Mouse (Mus musculus) cerebellum, adult 11 months (tissue): ENCODE results near the gene Tmem169.

ENCODE experiments used
- DNase-seq: peaks from one replicate; pipeline ENCODE4 v3.0.0; 2022

The Tmem169 gene

DNA sequence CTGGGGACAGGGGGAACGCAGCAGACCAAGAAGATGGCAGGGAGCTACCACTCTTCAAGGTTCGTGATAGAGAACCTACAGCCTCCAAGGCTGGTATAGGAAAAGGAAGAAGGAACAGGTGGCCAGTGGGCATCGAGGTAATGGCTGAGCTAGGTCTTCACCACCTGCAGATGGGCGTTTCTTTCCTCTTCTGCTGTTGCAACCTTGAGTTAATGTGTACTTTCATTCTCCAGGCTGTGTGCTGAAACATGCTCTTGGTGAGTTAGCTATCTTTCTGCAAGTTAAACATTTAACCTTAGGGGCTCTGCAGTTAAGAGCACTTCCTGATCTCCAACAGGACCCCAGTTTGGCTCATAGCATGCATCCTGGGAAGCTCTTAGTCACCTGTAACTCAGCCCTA is 3.7 kb downstream of the Tmem169 start:
- no peak for DNase-seq

DNA sequence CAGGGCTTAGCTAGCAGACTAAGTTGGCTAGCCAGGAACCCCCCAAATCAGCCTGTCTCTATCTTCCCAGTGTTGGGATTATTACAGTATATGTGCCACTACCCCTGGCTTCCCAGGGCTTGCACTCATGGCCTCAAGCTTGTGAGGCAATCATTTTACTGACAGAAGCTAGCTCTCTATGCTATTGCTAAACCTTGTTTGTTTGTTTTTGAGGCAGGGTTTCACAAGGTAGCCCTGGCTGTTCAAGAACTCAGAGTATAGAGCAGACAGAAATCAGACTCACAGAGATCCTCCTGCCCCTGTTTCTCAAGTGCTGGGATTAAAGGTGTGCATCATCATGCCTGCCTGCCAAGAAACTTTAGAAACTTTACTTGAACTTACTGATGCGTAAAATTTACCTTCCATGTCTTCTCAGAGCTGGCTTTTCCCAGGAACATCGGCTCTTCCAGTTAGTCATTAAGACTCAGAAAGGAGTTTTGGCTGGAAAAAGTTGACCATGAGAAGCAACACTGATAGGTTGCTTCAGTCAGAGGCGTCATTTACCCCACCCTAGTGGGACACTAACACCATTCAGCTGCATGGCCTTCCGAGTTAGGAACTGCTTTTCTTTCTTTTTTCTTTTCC is 4.5 kb downstream of the Tmem169 start:
- DNase-seq = no peak

DNA sequence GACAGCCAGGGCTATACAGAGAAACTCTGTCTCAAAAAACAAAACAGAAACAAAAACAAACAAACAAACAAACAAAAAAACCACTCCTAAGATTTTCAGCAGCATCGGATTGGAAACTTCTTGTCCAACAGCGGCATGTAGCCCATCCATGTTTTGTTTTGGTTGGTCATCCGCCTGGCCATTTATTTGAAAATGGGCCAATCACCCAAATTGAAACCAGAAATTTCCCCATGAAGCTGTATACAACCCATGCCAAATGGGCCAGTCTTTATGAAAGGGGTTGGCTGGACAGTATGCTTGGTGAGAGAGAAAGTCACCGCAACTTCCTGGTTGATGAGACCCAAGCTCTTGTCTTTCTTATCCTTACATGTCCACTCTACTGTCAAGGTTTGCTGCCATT is 6.7 kb downstream of the Tmem169 start:
- no peak for DNase-seq

DNA sequence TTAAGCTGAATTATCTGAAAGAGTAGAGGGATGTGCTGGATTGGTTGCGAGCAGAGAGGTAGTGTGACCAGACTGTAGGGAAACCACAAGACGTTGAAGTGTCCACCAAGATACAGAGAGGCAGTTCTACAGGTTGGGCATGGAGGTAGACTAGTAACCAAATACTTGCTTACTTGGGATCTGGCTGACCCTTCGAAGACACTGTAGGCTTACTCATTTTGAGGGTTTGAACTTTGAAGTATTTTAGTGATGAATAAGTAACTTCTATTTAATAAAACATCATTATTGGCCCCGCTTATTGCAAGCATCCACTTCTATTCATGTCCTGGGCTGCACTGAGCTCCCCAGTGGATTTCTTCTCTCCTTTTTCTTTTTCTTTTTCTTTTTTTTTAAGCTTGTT is 7.3 kb downstream of the Tmem169 start:
- DNase-seq = no peak

DNA sequence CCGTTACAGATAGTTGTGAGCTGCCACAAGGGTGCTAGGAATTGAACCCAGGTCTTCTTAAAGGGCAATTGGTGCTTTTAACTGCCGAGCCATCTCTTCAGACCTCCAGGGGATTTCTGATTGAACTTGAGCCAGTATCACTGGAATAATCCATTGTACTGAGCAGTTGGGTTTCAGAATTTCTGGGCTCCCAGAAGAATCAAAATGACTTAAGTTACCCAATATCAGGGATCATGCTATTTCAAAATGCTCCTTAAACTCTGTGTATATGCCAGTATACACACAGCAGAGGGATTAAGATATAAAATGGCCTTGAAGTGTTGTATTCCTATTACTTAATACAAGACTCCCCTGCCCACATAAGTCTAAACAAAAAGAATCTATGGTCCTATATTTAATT is 7.8 kb downstream of the Tmem169 start:
- DNase-seq = no peak

DNA sequence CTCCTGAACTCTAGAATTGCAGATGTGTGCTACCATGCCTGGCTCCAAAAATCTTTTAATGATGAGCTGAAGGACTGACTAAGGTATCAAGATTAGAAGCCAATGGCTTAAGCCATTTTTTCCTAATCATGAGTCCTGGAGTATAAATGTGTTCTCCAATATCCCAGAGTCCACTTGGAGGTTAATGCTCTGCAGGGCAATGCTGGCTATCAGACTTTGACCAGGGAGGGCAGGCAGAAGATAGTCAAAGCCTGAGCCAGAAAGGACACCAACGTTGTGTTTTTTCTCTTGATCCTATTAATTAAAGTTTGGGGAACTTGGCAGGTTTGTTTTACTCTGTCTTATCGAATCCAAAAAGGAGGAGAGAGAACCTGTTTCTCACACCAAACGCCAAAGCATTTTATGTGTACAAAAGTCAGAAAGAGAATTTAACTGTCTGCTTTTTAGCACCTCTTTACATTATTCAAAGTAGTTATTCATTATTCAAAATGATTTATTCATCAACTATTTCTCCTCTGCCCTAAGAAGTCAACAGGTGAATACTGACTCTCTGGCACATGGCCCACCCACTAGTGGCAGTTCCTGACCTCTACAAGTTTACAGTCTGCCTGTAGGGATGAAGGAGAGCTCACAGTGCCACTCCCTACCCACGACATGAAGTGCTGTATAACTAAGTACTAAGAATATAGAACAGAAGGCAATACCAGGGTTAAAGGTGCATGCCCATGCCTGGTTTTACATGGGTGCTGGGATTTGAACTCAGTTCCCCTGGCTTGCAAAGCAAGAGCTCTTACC is 9.9 kb downstream of the Tmem169 start:
- no peak for DNase-seq

DNA sequence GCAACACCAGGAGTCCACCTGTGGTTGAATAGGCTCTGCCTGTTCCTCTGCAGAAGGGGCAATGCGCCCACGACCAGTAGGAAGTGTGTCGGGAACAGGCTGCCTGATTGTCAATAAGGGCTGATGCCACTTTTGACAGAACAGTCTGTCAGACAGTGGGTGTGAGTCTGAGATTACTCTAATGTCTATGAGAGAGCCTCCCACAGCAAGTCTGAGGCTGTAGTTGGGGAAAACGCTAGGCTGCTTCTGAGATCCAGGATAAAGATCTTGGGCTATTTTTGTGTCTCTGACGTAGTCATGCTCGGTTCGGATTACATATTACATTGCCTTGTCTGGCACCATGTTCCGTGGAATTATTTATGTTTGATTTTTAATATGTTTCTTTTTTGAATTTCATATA is 11.6 kb downstream of the Tmem169 start:
- DNase-seq = no peak

DNA sequence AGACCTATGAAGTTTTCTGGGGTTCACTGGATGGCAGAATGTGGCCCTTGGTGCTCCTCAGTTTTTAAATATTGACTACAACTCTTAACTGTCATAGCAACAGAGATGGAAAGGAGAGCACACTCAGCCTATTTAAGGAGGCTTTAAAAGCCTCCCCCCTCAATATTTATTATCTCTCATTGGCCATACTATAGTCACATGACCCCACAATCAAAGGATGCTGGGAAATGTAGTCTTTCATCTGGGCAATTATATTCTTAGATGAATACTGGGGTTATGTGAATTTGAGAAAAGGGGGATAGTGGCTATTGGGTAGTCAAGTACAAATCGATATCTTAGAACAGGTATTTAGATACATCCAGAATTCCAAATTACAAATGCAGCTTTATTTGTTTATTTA is 17.7 kb downstream of the Tmem169 start:
- DNase-seq = no peak

DNA sequence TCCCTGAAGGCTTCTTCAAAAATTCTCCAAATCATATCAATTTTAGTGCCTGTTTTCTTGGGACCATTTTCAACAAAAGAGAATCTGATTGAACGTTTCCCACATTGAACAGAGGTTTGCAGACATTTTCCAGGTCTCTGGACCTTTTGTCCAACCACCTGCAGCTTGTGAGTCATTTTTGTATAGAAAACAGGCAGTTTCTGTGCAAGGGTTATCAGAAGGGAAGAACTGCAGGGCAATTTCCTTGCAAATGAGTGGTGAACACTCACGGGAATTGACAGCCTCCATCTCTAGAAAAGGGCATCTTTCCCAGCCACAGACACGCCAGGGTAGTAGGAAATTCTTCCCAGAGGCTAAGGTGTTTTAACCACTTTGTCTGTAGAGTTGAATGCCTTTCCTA is 22.1 kb downstream of the Tmem169 start:
- no peak for DNase-seq

DNA sequence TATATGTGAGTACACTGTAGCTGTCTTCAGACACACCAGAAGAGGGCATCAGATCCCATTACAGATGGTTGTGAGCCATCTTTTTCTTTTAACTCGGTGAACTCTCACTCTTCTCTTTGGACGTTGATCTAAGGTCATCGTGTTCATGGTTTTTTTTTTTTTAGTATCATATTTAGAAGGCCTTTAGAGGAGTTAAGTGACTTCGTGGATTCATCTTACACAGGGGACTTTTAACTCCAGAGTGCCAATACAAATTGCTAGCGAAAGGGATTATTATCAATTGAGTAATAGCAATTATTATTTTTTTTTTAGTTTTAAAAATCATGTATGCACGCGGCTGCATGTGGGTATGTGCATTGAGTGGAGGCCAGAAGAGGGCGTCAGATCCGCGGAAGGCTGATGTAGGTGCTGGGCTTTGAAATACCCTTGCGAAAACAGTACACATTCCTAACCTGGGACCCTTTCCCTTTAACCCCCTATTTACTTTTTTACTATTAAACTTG is 22.6 kb downstream of the Tmem169 start:
- DNase-seq = peak; percentile 40

DNA sequence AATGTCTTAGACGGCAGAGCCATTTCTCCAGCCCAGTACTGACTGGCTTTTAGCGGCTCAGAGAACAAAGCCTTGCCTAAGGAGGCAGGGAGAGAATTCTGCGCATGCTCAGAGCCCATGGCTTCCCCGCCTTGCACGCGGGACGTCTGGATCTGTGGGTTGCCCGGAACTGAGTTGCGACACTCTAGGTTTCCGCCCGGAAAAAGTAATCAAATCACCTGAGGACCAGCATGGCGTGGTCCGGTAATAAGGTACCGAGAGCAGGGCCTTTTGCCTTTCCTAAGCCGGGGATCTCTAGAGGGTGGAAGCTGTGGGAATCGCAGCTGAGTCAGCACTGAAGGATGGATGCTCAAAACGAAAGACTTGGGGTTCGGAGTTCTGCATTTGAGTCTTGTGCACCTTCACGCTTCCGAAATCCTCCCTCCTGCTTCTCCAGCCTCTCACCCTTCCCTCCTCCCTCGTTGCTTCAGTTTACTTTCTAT is 23.2 kb downstream of the Tmem169 start, which contains the start of gene Xrcc5:
Gene Xrcc5 (plus strand): TSS at position 105 of the 482 bp plus-strand sequence.
- DNase-seq = peak; percentile 93

DNA sequence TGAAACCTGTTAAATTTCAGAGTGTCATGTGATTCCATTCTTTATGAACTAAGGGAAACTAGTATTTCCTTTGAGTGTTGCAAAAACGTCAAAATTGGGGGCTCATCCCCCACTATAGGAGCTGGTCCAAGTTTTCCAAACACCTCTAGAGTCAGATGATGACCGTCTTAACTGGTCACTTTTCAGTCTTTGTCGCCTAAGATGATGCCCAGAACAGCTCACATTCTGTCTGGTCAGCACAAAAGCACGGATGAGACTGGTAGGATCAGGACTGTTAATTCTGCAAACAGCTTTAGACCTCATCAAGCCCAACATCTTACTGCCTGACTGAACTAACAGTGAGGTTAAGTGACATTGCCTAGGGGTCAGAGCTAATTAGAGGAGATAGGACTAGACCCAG is 24.8 kb downstream of the Tmem169 start:
- no peak for DNase-seq

DNA sequence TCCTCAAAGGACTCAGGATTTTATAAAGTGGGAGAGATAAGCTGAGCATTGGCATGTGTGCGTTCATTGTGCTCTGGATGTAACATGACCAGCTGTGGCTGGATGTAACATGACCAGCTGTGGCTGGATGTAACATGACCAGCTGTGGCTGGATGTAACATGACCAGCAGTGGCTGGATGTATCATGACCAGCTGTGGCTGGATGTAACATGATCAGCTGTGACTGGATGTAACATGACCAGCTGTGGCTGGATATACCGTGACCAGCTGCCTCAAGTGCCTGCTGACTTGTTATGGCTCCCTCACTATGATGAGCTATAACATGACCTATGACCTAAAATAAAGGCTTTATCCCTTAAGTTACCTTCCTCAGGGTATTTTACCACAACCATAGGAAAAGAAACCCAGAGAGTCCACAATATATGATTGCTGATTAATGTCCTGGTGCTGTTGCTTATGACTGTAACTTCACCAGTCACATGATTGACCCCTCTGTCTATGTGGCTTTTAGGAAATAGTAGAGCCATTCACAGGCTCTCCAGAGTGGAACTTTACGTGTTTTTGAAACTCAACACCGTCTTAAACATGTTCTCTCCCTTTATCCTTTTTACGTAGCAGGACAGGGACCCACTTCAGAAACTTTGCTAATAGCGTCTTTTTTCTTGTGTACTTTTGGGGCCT is 25.7 kb downstream of the Tmem169 start:
- DNase-seq = no peak

DNA sequence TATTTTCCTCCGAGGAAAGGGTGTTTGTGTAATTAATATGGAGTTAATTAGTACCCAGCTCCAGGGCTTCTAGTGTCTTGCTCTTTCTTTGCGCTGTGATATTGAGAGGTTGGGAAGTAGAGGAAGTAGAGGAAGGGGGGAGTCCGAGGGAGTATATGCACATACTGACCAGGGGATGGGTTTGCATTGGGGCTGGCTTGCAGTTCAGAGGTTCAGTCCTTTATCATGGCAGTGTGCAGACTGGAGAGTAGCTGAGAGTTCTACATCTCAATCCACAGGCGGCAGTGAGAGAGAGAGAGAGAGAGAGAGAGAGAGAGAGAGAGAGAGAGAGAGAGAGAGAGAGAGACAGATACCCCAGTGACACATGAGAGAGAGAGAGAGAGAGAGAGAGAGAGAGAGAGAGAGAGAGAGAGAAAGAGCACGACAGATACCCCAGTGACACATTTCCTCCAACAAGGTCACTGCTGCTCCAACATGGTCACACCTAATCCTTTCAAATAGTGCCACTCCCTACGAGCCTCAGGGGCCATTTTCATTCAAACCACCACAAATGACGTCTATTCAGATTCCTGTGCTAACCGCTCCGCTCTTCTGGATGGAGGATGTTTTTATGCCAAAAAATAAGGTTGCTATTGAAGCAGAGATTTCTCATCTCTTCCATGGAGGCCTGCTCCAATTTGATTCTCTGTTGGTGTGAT is 28.7 kb downstream of the Tmem169 start:
- DNase-seq = no peak

DNA sequence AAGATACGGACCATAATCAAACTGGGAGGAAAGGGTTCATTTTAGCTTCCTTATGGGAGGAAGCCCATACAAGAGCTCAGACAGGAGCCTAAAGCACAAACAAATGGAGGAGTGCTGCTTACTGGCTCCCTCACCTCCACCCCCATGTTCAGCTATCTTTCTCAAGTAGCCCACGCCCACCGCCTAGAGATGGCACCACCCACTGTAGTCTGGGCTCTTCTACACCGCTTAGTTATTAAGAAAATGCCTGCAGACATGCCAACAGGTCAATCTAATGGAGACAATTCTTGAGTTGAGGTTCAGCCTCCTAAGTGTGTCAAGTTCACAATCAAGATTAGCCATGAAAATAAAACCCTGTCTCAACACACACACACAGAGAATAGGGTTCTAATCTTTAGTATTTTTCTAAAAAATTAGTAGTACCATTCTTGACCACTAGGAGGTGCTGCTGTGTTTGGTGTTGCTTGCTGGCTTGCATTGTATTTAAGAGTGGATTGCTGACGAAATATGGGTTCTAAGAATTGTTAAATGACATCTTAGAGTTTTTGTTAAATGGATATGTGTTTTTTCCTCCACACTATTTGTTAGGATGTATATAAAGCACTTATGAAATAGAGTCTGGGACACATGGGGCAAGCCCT is 29.4 kb downstream of the Tmem169 start:
- no peak for DNase-seq

DNA sequence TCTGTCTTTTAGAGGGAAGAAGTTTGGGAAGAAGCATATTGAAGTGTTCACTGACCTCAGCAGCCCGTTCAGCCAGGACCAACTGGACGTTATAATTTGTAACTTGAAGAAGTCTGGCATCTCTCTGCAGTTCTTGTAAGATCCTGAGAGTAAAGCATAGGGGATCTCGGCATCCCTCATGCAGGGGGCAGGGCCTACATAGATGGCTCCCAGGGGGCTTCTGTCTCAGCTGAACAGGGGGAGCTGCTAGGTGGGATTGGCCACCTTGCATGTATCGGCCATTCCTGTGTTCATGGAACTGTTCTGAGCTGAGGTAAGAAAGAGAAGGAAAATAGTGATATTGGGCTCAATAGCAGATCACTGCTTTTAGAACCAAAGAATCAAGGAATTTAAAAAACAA is 31.3 kb downstream of the Tmem169 start:
- DNase-seq = no peak

DNA sequence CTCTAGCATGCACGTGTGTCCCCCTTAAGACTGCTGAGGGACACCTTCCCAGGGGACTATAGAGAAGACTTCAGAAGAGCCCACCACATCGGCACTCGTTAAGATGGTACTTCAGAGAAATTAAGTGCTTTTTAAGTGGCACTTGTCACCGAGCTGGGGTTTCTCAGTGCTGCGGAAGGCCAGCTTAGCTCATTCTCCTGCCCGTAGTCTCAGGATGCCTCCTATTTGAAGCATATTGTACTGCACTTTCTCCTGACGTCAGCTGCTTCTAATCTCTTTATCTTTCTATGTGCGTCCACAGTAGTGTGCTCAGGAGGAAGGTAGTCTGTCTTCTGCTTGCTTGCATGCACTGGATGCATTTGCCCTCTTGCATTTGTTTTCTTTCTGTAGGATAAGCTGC is 32.2 kb downstream of the Tmem169 start:
- DNase-seq = no peak

DNA sequence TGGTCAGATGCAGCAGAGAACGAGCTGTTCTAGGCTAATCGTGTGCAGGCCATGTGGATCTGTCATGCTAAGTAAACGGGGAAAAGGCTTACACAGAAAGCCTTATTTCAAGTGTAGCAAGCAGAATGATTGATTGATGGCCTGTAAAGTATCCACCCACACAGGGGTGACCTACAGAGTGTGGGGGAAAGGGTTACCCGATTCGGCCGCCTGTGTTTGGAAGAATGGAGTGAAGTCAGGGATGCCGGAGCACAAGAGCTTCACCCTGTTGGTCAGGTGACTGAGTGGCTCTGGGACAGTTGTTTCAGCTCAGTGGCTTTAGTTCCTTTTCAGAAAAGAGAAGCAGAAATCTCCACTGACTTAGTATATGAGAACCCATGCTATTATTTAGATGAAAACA is 32.7 kb downstream of the Tmem169 start:
- no peak for DNase-seq

DNA sequence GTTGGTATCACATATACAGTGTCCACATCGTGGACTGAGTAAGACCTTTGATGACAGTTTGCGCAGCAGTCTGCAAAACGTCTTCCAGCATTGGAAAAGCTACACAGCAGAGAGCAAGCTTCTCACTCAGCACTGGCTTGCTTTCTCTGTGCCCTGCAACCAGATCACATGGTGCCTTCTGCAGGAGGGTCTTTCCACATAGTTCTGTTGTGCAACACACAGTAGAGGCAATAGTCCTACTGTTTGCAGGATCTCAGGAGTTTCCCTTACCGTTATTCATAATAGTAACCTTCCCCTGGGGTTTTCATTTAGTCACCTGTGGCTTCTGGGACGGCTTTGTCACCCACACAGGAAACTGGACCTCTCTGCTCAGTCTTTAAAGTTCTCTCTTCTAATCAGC is 36.6 kb downstream of the Tmem169 start:
- DNase-seq = no peak

DNA sequence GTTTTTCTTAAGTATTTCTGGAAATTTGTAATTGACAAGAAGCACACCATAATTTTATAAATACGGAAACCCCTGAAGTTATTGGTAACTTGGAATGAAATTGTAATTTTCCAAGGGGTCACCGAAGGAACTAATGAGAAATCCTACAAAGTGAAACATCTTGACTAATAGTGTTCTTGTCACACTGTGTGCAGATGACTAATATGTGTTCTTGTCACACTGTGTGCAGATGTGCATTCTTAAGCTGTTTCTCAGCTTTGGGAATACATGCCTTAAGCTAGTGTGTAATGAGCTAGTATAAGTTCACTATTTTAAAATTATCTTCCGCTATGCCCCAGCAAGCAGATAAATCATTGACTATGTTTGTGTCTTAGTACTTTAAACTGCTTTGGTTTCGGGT is 39.1 kb downstream of the Tmem169 start:
- DNase-seq = no peak

DNA sequence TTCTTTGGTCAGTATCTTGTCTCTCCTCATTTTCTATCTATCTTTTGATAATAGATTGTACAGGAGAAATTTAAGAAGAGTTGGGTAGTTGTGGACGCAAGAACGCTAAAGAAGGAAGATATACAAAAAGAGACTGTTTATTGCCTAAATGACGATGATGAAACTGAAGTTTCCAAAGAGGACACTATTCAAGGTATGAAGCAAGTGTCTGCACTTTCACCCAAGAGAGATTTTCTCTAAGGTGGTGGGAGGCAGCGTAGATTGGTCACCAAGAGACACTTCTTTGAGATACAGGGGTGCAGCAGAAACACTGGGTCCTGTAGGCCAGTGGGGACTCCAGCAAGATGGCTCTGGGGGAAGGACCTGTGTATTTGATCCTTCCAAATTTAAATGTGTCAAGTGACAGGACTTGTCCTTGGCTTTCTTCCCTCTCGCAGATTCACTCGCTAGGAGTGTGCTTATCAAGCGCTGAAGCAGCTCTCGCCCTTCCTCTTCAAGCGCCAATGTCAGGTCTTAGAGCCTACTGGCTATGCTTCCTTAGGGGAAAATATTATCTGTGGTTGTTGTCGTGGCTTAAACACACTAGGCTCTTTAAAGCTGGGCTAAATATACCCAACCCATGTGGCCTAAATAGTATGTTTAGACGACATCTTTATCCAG is 42.1 kb downstream of the Tmem169 start:
- no peak for DNase-seq

DNA sequence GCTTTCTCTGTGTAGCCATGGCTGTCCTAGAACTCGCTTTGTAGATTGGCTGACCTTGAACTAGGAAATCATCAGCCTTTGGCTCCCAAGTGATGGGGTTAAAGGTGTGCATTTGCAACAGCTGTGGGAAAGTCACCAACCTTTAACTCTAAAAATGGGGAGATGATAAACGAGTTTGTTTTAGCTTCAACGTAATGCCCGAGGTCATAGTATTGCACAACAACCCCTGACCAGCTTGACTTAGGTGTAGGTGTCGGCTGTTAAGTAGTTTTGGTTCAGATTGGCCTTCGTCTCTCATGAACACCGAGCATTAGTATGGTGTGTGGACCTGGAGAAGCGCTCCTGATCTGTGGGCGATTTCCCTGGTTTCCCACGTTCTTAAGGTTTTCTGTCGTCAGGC is 50.6 kb downstream of the Tmem169 start:
- DNase-seq = no peak
